Mouse (Mus musculus): ENCODE measurements around the gene 1810049J17Rik.

Gene 1810049J17Rik

GRCm38 (mm10) chr15:12346916-12347315 lies 25.2 kb upstream of the 1810049J17Rik start:
- DNase-seq (ENCODE audit: extremely low spot score), result no peak

- peak; percentile 41 for DNase-seq (ENCODE audit: extremely low spot score)
Measured at GRCm38 (mm10) chr15:12341401-12341758, 19.7 kb upstream of the 1810049J17Rik start.

GRCm38 (mm10) chr15:12340536-12341400 lies 19.1 kb upstream of the 1810049J17Rik start:
- DNase-seq (ENCODE audit: extremely low spot score), result no peak

- DNase-seq (ENCODE audit: extremely low spot score), result no peak
Measured at GRCm38 (mm10) chr15:12337779-12338137, 16.1 kb upstream of the 1810049J17Rik start.

- no peak for DNase-seq (ENCODE audit: extremely low spot score)
Measured at GRCm38 (mm10) chr15:12337030-12337778, 15.5 kb upstream of the 1810049J17Rik start.

- DNase-seq (ENCODE audit: extremely low spot score), result no peak
Measured at GRCm38 (mm10) chr15:12334381-12334780, 12.7 kb upstream of the 1810049J17Rik start.

GRCm38 (mm10) chr15:12331300-12331699 lies 9.6 kb upstream of the 1810049J17Rik start:
- no peak for DNase-seq (ENCODE audit: extremely low spot score)

GRCm38 (mm10) chr15:12330892-12331291 lies 9.2 kb upstream of the 1810049J17Rik start:
- DNase-seq (ENCODE audit: extremely low spot score), result no peak

- no peak for DNase-seq (ENCODE audit: extremely low spot score)
Measured at GRCm38 (mm10) chr15:12330389-12330788, 8.7 kb upstream of the 1810049J17Rik start.

GRCm38 (mm10) chr15:12324326-12324725 lies 2.6 kb upstream of the 1810049J17Rik start:
- DNase-seq (ENCODE audit: extremely low spot score), result no peak

- no peak for DNase-seq (ENCODE audit: extremely low spot score)
Measured at GRCm38 (mm10) chr15:12322676-12323402, 1.1 kb upstream of the 1810049J17Rik start.

- DNase-seq (ENCODE audit: extremely low spot score), result peak; percentile 95
Measured at GRCm38 (mm10) chr15:12321091-12321787, 460 bp downstream of the 1810049J17Rik start, which contains the start of gene Golph3. TSS of gene Golph3 (plus strand) at chr15:12321450.

GRCm38 (mm10) chr15:12320441-12321090 lies 1.1 kb downstream of the 1810049J17Rik start:
- no peak for DNase-seq (ENCODE audit: extremely low spot score)

GRCm38 (mm10) chr15:12319889-12320288 lies 1.8 kb downstream of the 1810049J17Rik start:
- DNase-seq (ENCODE audit: extremely low spot score), result no peak

GRCm38 (mm10) chr15:12318451-12318850 lies 3.2 kb downstream of the 1810049J17Rik start:
- DNase-seq (ENCODE audit: extremely low spot score), result no peak

GRCm38 (mm10) chr15:12317290-12317689 lies 4.4 kb downstream of the 1810049J17Rik start:
- DNase-seq (ENCODE audit: extremely low spot score), result no peak

- DNase-seq (ENCODE audit: extremely low spot score), result no peak
Measured at GRCm38 (mm10) chr15:12315996-12316395, 5.7 kb downstream of the 1810049J17Rik start.

GRCm38 (mm10) chr15:12314584-12314983 lies 7.1 kb downstream of the 1810049J17Rik start:
- no peak for DNase-seq (ENCODE audit: extremely low spot score)

- DNase-seq (ENCODE audit: extremely low spot score), result no peak
Measured at GRCm38 (mm10) chr15:12313255-12313654, 8.4 kb downstream of the 1810049J17Rik start.

- no peak for DNase-seq (ENCODE audit: extremely low spot score)
Measured at GRCm38 (mm10) chr15:12311465-12311864, 10.2 kb downstream of the 1810049J17Rik start.

- no peak for DNase-seq (ENCODE audit: extremely low spot score)
Measured at GRCm38 (mm10) chr15:12310676-12311075, 11.0 kb downstream of the 1810049J17Rik start.

Measured in embryo, embryonic 9.5 days (tissue).